Mouse (Mus musculus): ENCODE measurements around the gene Ntng2. TPM values are rescaled to one million over a fixed set of nuclear protein-coding genes. Genes with fewer than 3 reads are reported as not detected.

The Ntng2 gene
- total RNA-seq (2021): 1 to 10 TPM; 1.7 to 1.8 TPM

- peak; percentile 30 for DNase-seq
Observed at GRCm38 (mm10) chr2:29252599-29253204, at the start of gene Ntng2. Ntng2 (minus strand) TSS chr2:29253005.

DNA sequence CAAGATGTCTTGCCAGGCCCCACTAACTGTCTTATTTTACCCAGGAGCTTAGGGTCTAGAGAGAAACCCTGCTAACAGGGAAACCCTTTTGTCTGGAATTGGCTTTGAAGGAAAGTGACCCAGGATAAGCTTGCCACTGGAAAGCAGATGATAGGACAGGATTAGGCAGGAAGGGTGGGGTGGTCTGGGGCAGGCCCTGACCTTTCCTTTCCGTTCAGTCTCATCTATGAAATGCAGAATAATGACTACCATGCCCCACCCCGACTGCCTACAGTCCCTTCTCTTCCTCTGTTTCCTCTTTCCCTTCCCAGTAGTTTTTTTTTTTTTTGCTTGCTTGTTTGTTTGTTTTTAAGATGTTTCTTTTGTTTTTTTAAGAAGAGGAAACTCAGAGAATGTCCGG lies 42.8 kb upstream of the Ntng2 start:
- DNase-seq: no peak

GRCm38 (mm10) chr2:29287651-29288050 lies 34.8 kb upstream of the Ntng2 start:
- DNase-seq: no peak

DNA sequence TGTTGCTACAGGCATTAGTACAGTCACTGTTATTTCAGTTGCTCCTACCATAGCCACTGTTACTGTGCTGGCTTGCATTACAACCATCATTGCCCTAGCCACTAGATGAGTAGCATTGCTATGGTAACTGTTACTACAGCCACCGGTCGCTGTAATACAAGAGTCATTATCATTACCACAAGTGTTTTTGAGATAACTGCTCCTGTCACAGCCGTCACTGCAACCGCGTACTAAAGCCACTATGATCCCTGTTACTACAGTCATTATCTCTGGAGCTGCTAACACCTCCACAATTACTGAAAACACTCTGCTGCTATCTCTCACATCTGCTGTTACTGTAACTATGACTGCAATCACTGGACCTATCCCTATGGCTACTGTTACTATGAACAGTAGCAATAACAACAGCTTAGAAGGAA lies 24.9 kb upstream of the Ntng2 start:
- DNase-seq: no peak

DNA sequence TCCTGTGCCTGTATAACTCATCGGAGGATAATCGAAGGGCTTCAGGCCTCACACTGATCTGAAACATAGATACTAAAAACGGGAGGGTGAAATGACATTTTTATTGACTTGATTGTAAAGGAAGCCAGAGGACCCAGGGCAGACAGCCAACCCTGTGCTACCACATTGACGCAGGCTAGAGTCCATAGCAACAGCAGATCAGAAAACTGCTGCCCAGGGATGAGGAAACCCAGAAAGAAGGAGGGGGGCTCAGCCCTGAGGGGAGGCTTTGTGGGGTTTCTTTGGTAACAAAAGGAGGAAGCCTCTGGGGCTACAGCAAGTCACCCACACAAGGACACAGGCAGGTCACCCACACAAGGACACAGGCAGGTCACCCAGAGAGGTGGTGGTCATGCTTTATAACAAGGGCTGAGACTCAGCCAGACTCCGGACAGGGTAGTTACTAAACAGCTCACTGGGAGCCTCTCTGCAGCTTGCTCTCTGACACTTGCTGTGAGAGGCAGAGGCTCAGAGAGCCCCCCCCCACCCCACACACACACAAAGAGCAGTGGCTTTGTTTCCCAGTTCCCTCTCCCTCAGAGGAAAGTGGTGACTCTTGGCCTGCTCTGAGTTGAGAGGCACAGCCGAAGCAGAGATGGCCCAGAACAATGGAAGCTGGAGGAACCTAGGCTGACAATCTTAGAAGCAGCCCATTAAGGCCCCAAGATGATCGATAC lies 19.2 kb upstream of the Ntng2 start:
- DNase-seq: peak; percentile 37

- DNase-seq: no peak
Observed at GRCm38 (mm10) chr2:29271098-29271497, 18.3 kb upstream of the Ntng2 start.

GRCm38 (mm10) chr2:29266810-29267209 lies 14.0 kb upstream of the Ntng2 start:
- no peak for DNase-seq

DNA sequence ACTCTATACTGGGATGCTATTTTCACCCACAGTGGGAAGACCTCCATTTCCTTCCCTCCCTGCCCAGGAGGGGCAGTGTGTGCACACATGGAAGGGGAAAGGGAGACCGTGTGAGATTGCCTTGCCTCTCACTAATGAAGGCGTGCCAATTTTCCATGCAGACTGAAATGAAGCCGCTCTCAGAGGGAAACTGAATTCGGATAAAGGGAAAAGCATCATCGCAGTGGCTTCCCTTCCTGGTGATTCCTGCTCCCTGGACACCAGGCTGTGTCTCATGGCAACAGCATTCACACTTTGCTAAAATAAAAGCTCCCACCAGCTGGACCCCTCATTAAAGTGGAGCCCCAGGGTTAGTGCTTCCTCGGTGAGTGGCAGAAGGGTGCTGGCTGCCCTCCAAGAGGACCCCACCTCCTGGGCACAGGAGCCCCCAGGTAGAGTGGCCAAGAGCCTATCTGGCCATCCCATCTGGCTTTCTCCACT lies 9.7 kb upstream of the Ntng2 start:
- DNase-seq: peak; percentile 33

DNA sequence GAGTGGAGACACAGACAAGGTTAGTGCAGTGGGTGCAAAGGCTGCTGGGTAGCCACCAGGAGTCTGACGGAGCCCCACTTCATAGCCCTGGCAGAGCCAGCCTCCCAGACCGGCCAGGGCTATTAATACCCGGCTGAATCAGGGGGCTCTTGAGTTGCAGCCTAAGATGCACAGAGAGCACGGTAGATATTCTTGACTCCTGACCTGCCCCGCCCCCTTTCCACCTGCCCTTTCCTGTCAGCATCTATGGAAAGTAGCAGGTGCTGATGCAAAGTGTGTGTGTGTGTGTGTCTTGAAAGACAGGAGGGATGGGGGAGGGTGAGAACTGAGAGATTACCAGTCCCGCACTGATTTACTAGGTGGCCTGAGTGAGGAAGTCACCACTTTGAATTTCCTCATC lies 8.3 kb upstream of the Ntng2 start:
- peak; percentile 43 for DNase-seq

DNA sequence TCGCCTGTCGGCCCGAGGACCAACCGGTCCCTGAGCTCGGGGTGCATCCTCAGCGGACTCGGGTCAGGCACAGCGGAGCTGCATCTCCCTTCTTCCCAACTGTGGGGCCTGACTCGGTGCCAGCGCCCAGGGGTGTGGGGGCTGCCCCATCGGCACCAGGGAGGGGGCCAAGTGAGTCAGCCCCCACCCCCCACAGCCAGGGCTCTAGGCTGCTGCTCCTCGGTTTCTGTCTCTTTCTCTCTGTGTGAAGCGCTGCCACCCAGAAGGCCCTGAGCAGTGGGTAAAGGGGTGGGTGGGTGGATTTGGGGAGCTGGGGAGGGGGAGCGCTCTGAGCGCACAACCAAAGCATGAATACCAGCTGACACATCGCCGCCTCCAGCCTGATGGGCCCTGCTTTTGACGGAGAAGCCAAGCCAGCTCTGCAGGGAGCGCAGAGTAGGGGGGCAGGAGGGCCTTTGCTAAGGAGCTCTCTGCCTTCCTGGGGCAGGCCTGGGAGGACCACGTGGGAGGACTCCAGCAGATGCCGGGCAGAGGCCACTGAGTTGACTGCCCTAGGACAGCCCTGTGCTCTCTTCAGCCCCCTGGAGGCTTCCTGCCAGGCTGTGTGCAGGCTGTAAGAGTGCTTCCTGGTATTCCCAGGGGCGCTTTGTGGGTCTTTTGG lies 530 bp upstream of the Ntng2 start:
- DNase-seq: peak; percentile 40

- DNase-seq: peak; percentile 65
Observed at GRCm38 (mm10) chr2:29252059-29252598, 676 bp downstream of the Ntng2 start.

DNA sequence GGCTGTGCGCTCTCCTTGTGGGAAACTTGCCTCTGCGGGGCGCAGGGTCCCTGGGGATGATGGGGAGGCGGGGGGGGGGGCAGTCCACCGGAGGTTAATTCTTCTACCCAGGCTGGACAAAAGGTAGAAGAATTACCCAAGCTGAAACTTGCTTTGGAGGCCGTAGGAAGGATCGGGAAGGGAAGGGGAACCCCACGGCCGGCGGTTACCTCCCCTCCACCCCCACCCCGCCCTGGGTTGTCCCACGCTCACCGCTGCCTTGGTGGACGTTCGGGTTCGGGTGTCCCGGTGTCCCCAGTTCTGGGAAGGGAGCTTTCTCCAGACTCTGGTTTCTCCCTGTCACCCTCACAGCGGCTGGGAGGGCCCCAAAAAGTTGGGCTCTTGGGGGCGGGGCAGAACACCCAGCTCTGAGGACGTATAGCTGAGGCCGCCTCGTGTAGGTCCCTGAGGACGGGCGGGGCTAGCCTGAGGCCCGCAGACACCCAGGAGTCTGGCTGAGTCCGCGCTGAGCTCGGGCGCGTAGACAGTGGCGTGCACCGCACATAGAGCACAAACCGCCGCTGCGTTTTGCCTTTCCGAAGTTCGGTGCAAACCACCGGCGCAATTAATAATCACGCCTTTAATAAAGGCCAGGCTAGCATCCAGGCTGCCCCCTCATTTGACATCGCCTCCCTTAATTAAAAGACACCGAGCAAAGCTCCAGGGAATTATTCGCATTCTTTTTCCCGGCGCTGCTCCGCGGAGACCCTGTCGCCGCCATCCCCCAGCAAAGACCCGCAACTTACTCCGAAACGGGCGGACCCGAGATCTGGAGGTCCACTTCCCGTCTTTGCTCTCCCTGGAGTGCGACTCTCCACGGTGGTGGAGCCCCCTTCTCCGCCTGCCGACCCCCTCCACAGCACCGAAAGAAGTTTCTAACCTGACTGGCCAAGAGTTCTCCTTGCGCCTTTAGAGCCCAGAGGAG lies 1.4 kb downstream of the Ntng2 start:
- DNase-seq: no peak

GRCm38 (mm10) chr2:29250263-29251094 lies 2.3 kb downstream of the Ntng2 start:
- peak; percentile 27 for DNase-seq

GRCm38 (mm10) chr2:29249852-29250251 lies 3.0 kb downstream of the Ntng2 start:
- DNase-seq: no peak

DNA sequence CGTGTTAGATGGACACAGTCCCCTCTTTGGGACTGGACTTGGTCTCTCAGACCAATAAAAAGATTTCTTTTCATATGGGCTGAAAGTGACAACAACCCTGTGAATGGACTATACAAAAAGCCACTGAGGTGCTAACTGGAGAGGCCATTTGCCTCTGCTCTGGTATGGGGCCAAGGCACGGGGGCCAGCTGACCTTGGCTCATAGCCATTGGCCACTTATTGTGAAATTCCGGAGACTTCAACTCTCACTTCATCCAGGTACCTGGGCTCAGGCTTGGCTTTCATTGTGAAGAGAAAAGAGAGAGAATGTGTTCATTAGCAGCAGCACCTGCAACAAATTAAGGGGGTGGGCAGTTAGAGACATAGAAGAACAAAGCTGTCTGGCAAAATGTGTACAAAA lies 4.3 kb downstream of the Ntng2 start:
- no peak for DNase-seq

DNA sequence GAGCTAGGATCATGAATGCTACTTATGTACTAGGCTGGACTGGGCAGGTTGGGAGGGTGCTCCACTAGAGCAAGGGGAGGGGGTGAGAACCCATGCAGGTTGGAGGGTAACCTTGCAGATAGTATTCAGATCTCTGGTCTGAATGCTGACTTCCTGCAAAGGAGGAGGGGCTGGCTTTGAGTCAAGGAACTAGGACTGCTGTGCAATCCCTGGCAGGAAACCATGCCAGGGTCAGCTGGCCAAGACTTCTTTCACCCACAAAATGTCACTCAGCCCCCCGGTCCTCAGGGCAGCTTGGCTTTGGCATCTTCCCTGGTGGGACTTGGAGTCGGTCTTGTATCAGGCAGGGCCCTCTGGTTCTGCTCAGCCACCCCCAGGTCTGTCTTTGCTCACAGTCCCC lies 5.4 kb downstream of the Ntng2 start:
- no peak for DNase-seq

DNA sequence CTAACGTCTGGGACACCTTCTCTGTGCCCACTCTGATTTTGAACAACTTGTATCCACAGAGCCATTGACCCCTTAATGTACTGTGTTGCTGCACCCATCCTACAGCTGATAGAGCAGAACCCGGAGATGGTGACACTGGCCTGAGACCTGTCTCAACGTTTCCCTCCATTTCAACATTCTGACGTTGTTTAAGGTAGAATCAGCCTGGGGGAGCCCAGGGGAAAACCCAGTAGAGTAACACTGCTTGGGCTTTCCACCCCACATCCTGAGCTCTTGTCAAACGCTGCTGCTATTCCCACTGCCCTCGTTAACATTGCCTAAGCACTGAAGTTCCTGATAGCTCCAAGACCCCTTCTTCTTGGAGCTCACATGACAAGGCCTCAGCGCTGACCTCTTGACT lies 5.9 kb downstream of the Ntng2 start:
- DNase-seq: no peak

- no peak for DNase-seq
Observed at GRCm38 (mm10) chr2:29246275-29246674, 6.5 kb downstream of the Ntng2 start.

DNA sequence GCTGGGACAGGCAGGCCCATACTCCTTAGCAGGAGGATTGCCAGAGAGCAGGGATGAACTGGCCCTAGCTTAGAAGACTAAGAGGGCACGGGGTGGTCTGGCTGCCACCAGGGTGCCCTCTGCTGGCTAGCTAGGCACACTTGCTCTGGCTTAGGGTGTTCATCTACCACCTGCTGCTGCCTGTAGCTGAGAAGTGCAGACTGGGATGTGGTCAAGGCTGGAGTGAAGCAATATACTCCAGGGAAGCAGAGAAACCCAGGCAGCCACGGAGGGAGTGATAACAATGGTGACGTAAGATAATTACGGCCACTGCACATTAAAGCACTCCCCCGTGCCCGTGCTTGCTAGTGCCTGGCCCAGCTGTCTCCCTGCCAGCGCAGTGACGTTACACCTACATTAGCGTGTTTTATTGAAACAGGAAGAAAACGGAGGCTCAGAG lies 7.4 kb downstream of the Ntng2 start:
- DNase-seq: peak; percentile 39

DNA sequence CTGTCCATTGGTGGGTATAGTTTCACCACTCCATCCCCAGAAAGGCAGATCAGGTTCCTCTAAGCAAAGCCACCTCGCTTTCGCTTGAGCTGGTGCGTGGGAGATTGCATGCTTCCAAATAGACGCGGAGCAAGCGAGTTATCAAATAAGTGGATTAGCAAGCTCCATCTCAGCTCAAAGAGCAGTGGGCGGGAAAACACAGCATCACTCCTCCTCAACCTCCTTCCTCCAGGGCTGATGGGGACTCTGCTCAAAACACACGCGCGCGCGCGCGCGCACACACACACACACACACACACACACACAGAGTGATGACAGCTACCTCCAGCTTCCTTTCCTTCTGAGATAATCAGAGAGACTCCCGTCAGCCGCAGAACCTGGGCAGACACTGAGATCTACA lies 13.5 kb downstream of the Ntng2 start:
- no peak for DNase-seq

- DNase-seq: peak; percentile 82
Observed at GRCm38 (mm10) chr2:29237623-29238022, 15.2 kb downstream of the Ntng2 start.
